Mouse (Mus musculus): ENCODE data around the gene Sympk.

DNA sequence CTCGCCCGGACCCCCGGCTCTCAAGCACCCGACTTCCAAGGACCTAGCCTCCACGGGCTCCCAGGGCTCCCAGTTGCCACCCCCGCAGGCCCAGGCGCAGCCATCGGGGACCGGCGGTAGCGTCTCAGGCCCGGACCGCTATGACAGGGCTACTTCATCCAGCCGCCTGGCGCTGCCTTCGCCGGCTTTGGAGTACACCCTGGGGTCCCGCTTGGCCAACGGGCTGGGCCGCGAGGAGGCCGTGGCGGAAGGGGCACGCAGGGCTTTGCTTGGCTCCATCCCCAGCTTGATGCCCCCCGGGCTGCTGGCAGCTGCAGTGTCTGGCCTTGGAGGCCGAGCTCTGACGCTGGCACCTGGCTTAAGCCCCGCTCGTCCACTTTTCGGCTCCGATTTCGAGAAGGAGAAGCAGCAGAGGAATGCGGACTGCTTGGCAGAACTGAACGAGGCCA is 19.5 kb upstream of the Sympk start:
- no peak for TF ChIP-seq CHD1 (IDR thresholded peaks at IDR 0.05; ENCODE audit: low read depth, low read length)
- TF ChIP-seq CTCF (IDR thresholded peaks at IDR 0.05 in 2 of 3, conservative IDR thresholded peaks at IDR 0.05 in 1 of 3; ENCODE audit: control insufficient read depth in 1 of 3, insufficient read depth in 1 of 3, low read depth in 2 of 3, low read length in 3 of 3, poor library complexity in 1 of 3, severe bottlenecking in 1 of 3), result no peak
- TF ChIP-seq EP300 (IDR thresholded peaks at IDR 0.05; ENCODE audit: low read depth in 1 of 2, low read length in 2 of 2), result no peak
- no peak for TF ChIP-seq POLR2A (IDR thresholded peaks at IDR 0.05; ENCODE audit: control insufficient read depth in 1 of 2, insufficient read depth in 1 of 2, low read depth in 1 of 2, low read length in 2 of 2, poor library complexity in 1 of 2)

All from MEL (cell line).